Mouse (Mus musculus): Measurements from ENCODE around the gene Sema6d. TPM values are rescaled to one million over a fixed set of nuclear protein-coding genes. Genes with fewer than 3 reads are reported as not detected.
"Not testable (repeated sequence)": the region's sequence is repeated elsewhere in the genome, so short reads cannot be mapped to it uniquely, and the experiment has no call there.

Gene Sema6d
- polyA plus RNA-seq, 1 experiment from 2014 or later = 49.0 TPM

DNA sequence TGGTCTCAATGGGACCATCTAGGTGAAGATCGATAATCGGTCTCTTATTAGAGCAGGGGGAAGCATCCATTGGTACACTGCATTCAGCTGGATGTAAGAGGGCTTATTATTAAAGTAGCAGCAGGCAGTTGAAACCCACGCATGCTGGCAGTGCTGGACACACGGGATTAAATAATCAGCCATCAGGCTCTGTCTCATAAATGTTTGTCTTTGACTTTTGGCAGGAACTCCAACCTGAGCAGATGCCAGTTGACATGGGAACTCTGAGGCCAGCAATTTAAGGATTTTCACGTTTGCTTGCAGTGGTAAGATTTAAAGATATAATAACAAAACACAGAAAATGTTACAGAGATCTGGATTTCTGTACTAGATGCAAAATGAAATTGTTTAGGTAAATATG lies 208.6 kb downstream of the Sema6d start:
- no peaks in the 10 kb centered on the region for H3K9me3 ChIP-seq (ENCODE audit: control insufficient read depth, low read length)
- no peaks in the 10 kb centered on the region for H3K27me3 ChIP-seq (ENCODE audit: control insufficient read depth, insufficient read depth, low read length)
- no peak overlapping the region for H3K4me2 ChIP-seq (replicated peaks)
- no peaks in the 10 kb centered on the region for H3K36me3 ChIP-seq (replicated peaks; ENCODE audit: control insufficient read depth, insufficient read depth)
- H3K4me1 ChIP-seq (replicated peaks; ENCODE audit: control insufficient read depth, insufficient read depth, low read length) = no peaks in the 10 kb centered on the region
- 48% methylated on average over 5 of the region's 5 CpGs for WGBS
- ATAC-seq (ENCODE audit: low FRiP score) = no peak
- H3K4me3 ChIP-seq (replicated peaks; ENCODE audit: low read length) = no peak overlapping the region
- H3K27ac ChIP-seq = no peak overlapping the region
- H3K9ac ChIP-seq = no peak overlapping the region
- DNase-seq (ENCODE audit: low spot score) = peak; percentile 28

DNA sequence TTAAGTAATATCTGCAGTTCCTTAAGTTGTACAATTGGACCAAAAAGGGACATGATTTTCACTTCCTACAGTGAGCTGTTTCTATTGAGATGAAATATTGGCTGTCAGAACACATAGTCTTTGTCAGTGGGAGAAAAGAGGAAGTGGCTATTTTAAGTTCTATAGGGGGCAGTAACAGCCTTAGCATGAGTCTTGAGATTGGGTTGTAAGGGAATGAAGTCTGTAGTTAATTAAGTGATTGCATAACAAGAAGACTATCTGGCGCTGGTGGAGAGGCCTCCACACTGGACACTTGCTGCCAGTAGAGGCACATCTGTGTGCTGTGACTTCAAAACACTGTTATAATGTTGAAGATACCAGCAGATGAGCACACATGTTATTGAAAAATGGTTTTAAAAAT lies 209.1 kb downstream of the Sema6d start:
- H3K4me1 ChIP-seq (replicated peaks; ENCODE audit: control insufficient read depth, insufficient read depth, low read length) = no peaks in the 10 kb centered on the region
- 63% methylated on average over 1 of the region's 1 CpGs for WGBS
- DNase-seq (ENCODE audit: low spot score) (no peak), ATAC-seq (ENCODE audit: low FRiP score) (no peak)
- no peaks in the 10 kb centered on the region for H3K27me3 ChIP-seq (ENCODE audit: control insufficient read depth, insufficient read depth, low read length)
- H3K4me2 ChIP-seq (replicated peaks) = no peak overlapping the region
- H3K36me3 ChIP-seq (replicated peaks; ENCODE audit: control insufficient read depth, insufficient read depth) = no peaks in the 10 kb centered on the region
- no peaks in the 10 kb centered on the region for H3K9me3 ChIP-seq (ENCODE audit: control insufficient read depth, low read length)
- no peak overlapping the region for H3K9ac ChIP-seq
- H3K4me3 ChIP-seq (replicated peaks; ENCODE audit: low read length) = no peak overlapping the region
- H3K27ac ChIP-seq = no peak overlapping the region

DNA sequence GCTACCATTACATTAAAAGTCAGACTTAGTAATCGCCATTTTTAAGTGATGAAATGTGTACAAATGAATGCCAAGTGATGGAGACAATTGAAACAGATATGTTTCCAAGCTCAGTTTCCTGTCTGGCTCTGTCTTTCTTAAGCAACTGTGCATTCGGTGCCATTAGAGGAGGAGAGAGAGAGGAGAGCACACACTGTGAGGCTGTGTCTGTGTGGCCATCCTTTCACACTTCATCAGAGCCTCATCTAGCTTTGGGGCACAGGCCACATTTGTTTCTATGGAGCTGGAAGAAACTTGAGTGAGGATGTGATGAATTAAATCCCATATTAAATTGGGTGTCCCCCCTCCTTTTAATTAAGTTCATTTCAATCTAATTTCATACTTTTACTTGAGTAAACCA lies 218.8 kb downstream of the Sema6d start:
- ATAC-seq (ENCODE audit: low FRiP score) (no peak), DNase-seq (ENCODE audit: low spot score) (no peak)
- Histone ChIP-seq H3K4me1 (replicated peaks; ENCODE audit: control insufficient read depth, insufficient read depth, low read length) (no peaks in the 10 kb centered on the region), H3K4me3 (replicated peaks; ENCODE audit: low read length) (no peak overlapping the region), H3K27ac (no peak overlapping the region), H3K4me2 (replicated peaks) (no peak overlapping the region), H3K36me3 (replicated peaks; ENCODE audit: control insufficient read depth, insufficient read depth) (no peaks in the 10 kb centered on the region), H3K9me3 (ENCODE audit: control insufficient read depth, low read length) (no peaks in the 10 kb centered on the region), H3K9ac (no peak overlapping the region), H3K27me3 (ENCODE audit: control insufficient read depth, insufficient read depth, low read length) (no peaks in the 10 kb centered on the region)
- WGBS = 81% methylated on average over 2 of the region's 2 CpGs

DNA sequence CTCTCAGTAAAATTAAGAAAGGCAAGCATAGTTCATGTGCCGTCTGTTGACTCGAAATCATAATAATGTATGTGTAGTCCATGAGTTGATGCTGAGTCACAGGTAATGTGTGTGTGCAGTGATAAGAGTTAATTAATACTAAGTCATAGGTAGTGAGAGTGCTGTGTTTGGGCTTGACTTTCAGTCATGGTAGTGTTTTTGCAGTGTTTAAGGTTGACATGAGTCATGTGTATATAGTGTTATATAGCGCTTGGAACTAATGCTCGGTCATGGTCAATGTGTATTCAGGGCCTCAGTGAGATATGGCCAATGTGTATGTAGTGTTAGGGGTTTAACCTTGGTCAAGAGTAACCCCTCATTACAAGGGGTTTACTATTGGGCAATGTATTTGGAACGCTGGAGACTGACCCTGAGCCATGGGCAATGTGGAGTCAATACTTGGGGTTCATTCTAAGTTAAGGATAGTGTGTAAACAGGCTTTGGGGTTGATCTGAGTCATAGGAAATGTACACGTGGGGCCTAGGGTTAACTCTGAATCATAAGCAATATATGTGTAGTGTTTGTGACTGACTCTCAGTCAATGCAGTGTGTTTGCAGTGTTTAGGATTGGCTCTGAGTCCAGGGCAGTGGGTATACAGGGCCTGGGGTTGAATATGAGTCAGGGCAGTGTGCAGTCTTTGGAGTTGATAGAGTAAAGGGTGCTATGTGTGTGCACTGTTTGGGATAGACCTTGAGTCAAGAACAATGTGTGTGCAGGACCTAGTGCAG lies 219.8 kb downstream of the Sema6d start:
- H3K4me3 ChIP-seq (replicated peaks; ENCODE audit: low read length) = no peak overlapping the region
- H3K4me1 ChIP-seq (replicated peaks; ENCODE audit: control insufficient read depth, insufficient read depth, low read length) = no peaks in the 10 kb centered on the region
- no peak overlapping the region for H3K9ac ChIP-seq
- H3K4me2 ChIP-seq (replicated peaks) = no peak overlapping the region
- no peaks in the 10 kb centered on the region for H3K27me3 ChIP-seq (ENCODE audit: control insufficient read depth, insufficient read depth, low read length)
- DNase-seq (ENCODE audit: low spot score) (no peak), ATAC-seq (ENCODE audit: low FRiP score) (no peak)
- H3K9me3 ChIP-seq (ENCODE audit: control insufficient read depth, low read length) = no peaks in the 10 kb centered on the region
- WGBS = 91% methylated on average over 6 of the region's 6 CpGs
- no peak overlapping the region for H3K27ac ChIP-seq
- no peaks in the 10 kb centered on the region for H3K36me3 ChIP-seq (replicated peaks; ENCODE audit: control insufficient read depth, insufficient read depth)

DNA sequence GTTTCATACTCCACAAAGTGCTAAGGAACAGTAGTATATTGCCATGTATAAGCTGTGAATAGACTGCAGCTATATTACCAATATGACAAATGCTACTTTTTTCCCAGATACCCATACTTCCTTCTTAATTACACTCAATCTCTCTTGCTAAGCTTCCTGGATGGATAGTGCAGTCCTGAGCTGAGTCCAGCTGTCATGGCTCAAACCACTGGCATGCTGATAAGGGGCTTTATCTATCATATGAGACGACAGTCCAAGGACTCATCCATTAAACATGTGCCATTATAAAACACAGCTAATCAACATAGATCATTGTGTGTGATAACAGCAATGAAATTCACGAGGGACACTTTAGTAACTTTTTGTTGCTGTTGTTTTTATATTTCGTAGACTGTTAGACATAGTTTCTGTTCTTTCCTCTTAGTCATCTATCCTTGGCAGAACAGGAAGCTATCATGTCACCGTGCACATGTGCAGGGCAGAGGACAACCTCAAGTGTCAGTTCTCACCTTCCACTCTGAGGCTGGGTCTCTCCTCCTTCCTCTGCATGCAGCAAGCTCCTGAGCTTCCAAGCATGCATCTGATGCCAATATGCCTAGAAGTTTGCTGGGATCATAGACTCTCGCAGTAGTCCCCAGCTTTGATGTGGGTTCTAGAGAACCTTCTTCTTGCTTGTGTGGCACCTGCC lies 232.9 kb downstream of the Sema6d start:
- H3K4me1 ChIP-seq (replicated peaks; ENCODE audit: control insufficient read depth, insufficient read depth, low read length) = no peaks in the 10 kb centered on the region
- no peaks in the 10 kb centered on the region for H3K9me3 ChIP-seq (ENCODE audit: control insufficient read depth, low read length)
- H3K4me2 ChIP-seq (replicated peaks) = no peak overlapping the region
- H3K27ac ChIP-seq = no peak overlapping the region
- no peaks in the 10 kb centered on the region for H3K36me3 ChIP-seq (replicated peaks; ENCODE audit: control insufficient read depth, insufficient read depth)
- H3K4me3 ChIP-seq (replicated peaks; ENCODE audit: low read length) = no peak overlapping the region
- no peaks in the 10 kb centered on the region for H3K27me3 ChIP-seq (ENCODE audit: control insufficient read depth, insufficient read depth, low read length)
- H3K9ac ChIP-seq = no peak overlapping the region
- no peak for ATAC-seq (ENCODE audit: low FRiP score)
- no peak for DNase-seq (ENCODE audit: low spot score)
- 81% methylated on average over 5 of the region's 5 CpGs for WGBS

DNA sequence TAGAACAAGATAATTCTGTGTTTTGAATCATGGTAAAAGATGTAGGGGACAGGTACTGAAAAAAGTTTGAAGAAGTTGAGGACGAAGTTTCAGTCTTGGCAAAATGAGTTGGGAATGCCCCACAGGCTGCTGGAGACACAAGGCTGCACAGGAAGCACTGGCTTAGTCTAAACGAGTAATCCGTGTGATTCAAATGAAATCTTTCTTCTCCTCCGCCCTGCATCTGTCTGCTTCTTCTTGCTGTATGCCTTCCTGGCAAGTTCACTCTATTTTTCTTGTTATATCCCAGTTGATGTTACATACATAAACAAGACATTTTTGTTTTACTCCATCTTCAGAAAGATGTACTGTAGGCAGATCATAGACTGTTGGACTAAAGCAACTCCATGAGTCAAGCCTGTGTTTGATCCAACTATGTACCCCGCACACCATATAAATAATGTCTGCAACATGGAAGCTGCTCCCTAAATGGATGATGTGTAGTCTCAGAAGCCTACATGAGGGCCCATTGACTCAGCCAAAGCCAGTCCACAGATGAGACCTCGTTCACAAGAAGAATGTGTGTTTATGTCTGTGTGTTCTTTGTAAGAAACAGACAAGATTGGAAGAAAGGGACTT lies 234.4 kb downstream of the Sema6d start:
- ATAC-seq (ENCODE audit: low FRiP score) (no peak), DNase-seq (ENCODE audit: low spot score) (no peak)
- no peaks in the 10 kb centered on the region for H3K27me3 ChIP-seq (ENCODE audit: control insufficient read depth, insufficient read depth, low read length)
- no peaks in the 10 kb centered on the region for H3K36me3 ChIP-seq (replicated peaks; ENCODE audit: control insufficient read depth, insufficient read depth)
- no peaks in the 10 kb centered on the region for H3K9me3 ChIP-seq (ENCODE audit: control insufficient read depth, low read length)
- H3K9ac ChIP-seq = no peak overlapping the region
- no peak overlapping the region for H3K4me3 ChIP-seq (replicated peaks; ENCODE audit: low read length)
- no peak overlapping the region for H3K4me2 ChIP-seq (replicated peaks)
- no peak overlapping the region for H3K27ac ChIP-seq
- WGBS = 83% methylated on average over 6 of the region's 6 CpGs
- H3K4me1 ChIP-seq (replicated peaks; ENCODE audit: control insufficient read depth, insufficient read depth, low read length) = no peaks in the 10 kb centered on the region

DNA sequence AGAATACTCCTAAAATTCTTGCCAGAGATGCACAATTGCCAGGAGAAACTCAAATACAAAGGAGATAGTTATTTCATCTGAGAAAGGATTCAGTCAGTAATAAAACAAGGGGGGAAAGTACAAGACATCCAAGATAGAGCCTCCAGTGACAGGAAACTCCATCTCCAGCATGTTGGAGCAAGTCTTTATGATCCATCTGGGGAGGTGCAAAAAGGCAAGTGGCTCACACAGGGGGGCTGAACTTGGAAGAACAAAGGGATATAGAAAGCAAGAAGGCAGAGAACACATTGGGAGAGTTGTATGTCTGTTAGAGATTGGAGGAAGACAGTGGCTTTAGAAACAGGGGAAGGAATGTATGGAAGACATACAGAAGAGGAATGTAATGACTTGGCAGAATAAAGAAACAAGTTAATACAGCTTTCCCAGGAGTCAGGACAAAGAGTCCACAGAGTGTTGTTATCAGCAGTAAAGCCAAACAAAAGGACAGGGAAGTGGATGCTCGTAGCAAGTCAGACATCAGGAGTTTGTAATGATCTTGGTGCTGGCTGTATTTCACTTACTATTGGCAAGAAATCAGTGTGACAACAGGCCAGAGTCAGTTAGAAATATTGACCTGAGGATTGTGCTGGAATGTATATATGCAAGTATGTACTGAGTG lies 239.8 kb downstream of the Sema6d start:
- H3K27me3 ChIP-seq (ENCODE audit: control insufficient read depth, insufficient read depth, low read length) = no peaks in the 10 kb centered on the region
- ATAC-seq (ENCODE audit: low FRiP score) (no peak), DNase-seq (ENCODE audit: low spot score) (no peak)
- H3K4me3 ChIP-seq (replicated peaks; ENCODE audit: low read length) = no peak overlapping the region
- no peak overlapping the region for H3K4me2 ChIP-seq (replicated peaks)
- H3K9ac ChIP-seq = no peak overlapping the region
- H3K9me3 ChIP-seq (ENCODE audit: control insufficient read depth, low read length) = no peaks in the 10 kb centered on the region
- WGBS = 38% methylated on average over 1 of the region's 1 CpGs
- H3K4me1 ChIP-seq (replicated peaks; ENCODE audit: control insufficient read depth, insufficient read depth, low read length) = no peaks in the 10 kb centered on the region
- no peaks in the 10 kb centered on the region for H3K36me3 ChIP-seq (replicated peaks; ENCODE audit: control insufficient read depth, insufficient read depth)
- H3K27ac ChIP-seq = no peak overlapping the region

DNA sequence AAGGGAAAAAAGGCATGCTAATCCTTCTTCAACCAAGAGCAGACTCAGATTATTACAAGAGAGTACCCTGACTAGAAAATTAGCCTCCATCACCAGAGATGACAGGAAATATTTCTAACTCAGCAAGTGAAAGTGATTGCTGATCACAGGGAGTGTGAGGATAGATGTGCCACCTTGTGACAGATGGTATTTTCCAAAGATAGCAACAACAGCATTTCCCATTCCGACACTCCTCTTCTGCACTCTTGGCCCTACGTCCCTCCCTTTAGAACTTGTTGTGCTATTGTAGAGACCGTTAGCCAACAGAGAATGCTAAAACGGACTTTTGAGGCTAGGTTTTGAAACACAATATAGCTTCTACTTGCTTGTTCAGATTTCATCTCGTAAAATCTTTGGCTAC lies 243.1 kb downstream of the Sema6d start:
- DNase-seq (ENCODE audit: low spot score) (no peak), ATAC-seq (ENCODE audit: low FRiP score) (no peak)
- WGBS = 83% methylated on average over 5 of the region's 5 CpGs

DNA sequence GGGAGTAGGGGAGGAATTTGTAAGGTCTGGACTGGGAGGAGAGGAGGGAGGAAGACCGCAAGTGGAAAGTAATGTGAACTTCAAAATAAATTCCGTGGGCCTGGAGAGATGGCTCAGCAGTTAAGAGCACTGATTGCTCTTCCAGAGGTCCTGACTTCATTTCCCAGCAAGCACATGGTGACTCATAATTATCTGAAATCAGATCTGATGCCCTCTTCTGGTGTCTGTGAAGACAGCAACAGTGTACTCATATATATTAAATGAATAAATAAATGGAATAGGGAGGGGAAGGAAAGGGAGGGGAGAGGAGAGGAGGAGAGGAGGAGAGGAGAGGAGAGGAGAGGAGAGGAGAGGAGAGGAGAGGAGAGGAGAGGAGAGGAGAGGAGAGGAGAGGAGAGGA lies 244.9 kb downstream of the Sema6d start:
- not testable (repeated sequence) for H3K9me3 ChIP-seq (ENCODE audit: control insufficient read depth, low read length); H3K27me3 ChIP-seq (ENCODE audit: control insufficient read depth, insufficient read depth, low read length); H3K27ac ChIP-seq; H3K4me3 ChIP-seq (replicated peaks; ENCODE audit: low read length); DNase-seq (ENCODE audit: low spot score); H3K36me3 ChIP-seq (replicated peaks; ENCODE audit: control insufficient read depth, insufficient read depth); H3K9ac ChIP-seq; ATAC-seq (ENCODE audit: low FRiP score); H3K4me2 ChIP-seq (replicated peaks)
- 75% methylated on average over 2 of the region's 2 CpGs for WGBS
- peaks cover 11% of the 10 kb centered on the region; the same call in 1 of the 2 replicates for H3K4me1 ChIP-seq (replicated peaks; ENCODE audit: control insufficient read depth, insufficient read depth, low read length)

More for the DNA sequence above, 243.1 kb downstream of the Sema6d start:
- H3K27me3 ChIP-seq (ENCODE audit: control insufficient read depth, insufficient read depth, low read length) = no peaks in the 10 kb centered on the region
- no peak overlapping the region for H3K9ac ChIP-seq
- H3K27ac ChIP-seq = no peak overlapping the region
- peaks cover 11% of the 10 kb centered on the region; the same call in 1 of the 2 replicates for H3K4me1 ChIP-seq (replicated peaks; ENCODE audit: control insufficient read depth, insufficient read depth, low read length)
- no peaks in the 10 kb centered on the region for H3K36me3 ChIP-seq (replicated peaks; ENCODE audit: control insufficient read depth, insufficient read depth)
- no peak overlapping the region for H3K4me3 ChIP-seq (replicated peaks; ENCODE audit: low read length)
- H3K4me2 ChIP-seq (replicated peaks) = no peak overlapping the region
- H3K9me3 ChIP-seq (ENCODE audit: control insufficient read depth, low read length) = no peaks in the 10 kb centered on the region
